Mouse (Mus musculus) urinary bladder, adult 2 months (tissue): Measurements from ENCODE around the gene Tmem236. TPM values are rescaled to one million over a fixed set of nuclear protein-coding genes. Genes with fewer than 3 reads are reported as not detected.
"Not testable (repeated sequence)": the region's sequence is repeated elsewhere in the genome, so short reads cannot be mapped to it uniquely, and the experiment has no call there.

Experiments used
- DNase-seq: peaks from one replicate; pipeline ENCODE4 v3.0.0; 2022; ENCODE audit warnings: low spot score
- polyA plus RNA-seq: library from polyadenylated mRNA; depleted of rRNA; stranded (reverse); fragments of >200 nt; gene quantifications from 2 replicates; pipeline ENCODE4 v1.2.3, GENCODE M21; 2012

Tmem236 gene
- polyA plus RNA-seq, 1 experiment: 0.11 TPM

DNA sequence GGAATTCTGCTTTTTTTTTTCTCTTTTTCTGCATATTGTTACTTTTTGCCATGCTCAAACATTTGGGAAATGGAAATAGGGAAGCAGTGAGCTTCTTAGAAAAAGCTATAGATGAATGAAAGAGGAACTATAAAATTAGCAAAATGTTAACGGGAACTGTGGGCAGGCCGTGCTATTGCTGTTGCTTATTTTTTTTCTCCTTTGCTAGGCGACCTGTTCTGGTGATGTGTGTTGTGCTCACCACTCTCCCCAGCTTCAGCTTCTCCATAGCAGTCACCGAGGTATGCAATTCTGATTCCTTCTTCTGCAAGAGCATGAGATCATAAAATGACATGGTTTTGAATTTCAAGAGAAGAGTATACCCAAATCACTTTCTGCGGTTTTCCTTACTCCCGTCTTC is 17.7 kb downstream of the Tmem236 start:
- no peak for DNase-seq

DNA sequence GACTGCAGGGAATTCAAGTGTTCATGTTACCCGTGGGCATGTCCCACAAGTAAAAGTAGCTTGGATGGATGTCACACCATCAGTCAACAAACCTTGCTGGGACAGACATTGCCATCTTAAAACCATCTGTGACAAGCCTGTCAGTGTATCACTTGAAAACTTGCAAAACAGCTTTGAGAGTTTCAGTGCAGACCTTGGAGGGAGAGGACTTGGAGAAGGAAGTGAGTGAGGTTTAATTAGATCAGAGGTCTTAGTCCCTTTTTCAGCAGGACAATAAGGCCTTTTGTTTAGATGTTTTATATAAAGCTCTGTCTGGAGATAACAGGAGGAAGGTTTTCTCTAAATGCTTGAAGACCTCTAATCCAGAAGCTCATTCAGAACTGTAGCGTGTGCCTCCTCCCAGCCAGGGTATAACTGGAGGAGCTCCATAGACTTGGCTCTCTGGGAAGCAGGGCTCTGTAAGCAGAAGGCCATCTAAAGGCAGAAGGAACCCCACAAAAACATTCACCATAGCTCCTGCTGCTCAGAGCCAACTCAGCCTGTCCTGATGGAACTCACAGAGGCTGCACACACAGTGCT is 24.1 kb downstream of the Tmem236 start:
- not testable (repeated sequence) for DNase-seq

DNA sequence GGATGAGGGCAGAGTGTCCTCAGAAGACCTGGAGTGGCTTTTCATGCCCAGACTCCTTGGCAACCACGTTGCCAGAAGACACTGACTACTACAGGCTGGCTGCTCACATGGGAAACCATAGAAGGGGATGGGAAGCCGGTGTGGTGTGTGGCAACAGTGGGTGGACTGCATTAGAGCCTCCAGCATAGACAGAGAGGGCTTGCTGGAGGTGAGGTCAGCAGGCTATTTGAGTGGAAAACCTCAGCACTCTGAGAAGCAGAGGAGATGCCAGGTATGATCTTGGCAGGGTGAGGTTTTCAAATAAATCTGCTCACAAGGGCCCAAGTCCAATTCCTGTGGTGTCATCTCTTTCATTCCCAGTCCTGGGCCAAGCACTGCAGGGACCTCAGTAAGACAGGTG is 25.3 kb downstream of the Tmem236 start:
- DNase-seq: no peak

DNA sequence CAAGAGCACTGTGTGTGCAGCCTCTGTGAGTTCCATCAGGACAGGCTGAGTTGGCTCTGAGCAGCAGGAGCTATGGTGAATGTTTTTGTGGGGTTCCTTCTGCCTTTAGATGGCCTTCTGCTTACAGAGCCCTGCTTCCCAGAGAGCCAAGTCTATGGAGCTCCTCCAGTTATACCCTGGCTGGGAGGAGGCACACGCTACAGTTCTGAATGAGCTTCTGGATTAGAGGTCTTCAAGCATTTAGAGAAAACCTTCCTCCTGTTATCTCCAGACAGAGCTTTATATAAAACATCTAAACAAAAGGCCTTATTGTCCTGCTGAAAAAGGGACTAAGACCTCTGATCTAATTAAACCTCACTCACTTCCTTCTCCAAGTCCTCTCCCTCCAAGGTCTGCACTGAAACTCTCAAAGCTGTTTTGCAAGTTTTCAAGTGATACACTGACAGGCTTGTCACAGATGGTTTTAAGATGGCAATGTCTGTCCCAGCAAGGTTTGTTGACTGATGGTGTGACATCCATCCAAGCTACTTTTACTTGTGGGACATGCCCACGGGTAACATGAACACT is 26.6 kb downstream of the Tmem236 start:
- not testable (repeated sequence) for DNase-seq

DNA sequence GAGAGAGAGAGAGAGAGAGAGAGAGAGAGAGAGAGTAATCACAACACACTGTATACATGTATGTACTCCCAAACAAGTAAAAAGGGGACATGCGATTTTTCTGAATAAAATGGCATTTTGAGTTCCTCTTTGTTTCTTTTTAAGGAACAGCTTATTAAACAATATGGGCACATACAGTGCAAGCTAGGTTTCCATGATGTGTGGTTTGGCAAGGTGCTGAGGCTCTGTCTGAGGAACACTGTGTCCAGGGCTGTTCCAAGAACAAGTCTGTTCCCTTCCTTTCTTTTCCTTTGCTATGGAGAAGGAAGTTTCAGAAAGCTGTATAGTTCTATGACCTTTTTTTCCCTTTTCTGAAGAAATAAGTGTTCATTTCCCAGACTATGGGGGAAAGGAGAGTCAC is 30.0 kb downstream of the Tmem236 start:
- DNase-seq: no peak

DNA sequence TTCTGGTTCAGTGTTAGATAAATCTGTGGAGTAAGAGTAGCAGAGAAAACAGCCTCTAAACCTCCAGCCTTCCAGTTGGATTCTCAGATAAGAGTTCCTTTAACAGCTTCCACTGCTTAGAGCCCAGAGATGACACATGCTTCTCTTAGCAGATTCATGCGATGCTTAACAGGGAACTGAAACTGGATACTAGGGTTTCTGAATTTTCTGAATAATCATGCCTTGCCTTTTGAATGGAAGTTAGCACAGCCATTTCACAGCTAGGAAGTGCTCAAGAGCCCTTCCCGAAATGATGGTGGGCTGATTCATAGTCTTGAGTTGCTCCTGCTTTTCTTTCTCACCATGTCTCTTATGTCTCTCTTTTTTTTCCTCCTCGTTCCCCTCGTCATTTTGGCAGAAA is 32.5 kb downstream of the Tmem236 start:
- no peak for DNase-seq

DNA sequence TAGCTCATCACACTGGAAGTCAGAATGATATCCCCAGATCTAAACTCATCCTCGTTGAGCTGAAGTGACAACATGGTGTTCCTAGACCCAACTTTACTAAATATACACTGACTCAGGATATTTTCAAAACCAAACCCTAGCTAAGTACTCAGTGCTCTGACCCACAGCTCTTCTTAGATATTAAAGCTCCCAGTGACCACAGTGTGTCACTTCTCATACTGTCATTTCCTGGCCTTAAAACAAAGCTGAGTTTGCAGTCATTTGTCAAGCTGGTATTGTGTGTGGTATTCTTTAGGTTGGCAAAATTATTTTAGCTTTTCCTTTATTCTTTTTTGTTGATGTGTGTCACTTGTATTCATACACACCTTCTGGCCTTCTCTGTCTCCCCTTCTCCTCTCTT is 36.4 kb downstream of the Tmem236 start:
- no peak for DNase-seq

DNA sequence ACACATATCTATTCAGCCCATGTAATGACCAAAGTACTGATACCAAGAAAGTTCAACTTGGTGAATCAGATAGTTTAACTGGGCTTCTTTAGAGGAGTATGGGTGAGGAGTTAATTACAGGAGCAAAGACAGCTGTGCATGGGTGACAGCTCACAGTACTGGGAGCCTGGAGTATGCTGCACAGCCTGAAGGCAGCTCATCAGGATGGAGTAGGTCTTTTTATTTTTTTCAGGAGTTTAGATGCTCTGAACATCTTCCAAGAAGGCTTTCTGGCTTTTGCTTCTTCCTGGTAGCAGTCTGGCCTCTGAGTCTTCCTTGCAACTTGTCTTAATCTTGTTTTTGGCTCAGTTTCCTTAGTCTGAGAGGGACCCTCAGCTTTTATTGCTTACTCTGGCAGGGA is 37.3 kb downstream of the Tmem236 start:
- no peak for DNase-seq

DNA sequence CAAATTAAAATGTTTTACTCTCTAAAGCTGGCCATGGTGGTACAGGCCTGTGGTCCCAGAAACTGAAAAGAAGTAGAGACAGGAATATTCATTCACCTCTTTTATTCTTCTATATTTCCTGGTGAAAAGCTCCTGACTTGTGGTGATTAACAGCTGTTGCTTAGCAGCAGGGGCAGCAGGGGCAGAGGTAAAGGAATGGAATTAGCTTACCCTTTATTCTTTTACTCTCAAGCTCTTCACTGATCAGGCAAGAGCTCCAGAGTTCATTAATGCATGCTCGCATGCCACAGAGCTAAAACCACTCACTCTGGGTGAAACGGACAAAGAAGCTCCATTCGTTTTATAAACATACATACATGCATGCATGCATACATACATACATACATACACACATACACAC is 40.4 kb downstream of the Tmem236 start:
- no peak for DNase-seq

DNA sequence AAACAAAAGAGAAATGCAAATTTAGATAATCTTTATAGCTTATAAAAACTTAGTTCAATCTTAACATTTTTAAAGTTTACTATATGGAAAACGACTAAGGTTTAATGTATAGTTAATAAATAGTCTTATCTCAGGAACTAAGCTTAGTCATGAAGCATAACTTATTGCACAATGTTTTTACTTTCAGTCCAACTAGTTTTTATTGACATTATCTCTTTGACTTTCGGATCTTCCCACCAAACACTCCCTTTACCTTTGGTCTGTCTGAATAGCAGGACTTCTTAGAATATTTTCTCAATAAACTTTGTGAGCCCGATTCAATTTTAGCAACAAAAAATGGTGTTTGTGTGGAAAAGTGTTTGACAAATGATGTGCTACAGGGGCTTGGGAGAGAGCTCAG is 42.3 kb downstream of the Tmem236 start:
- no peak for DNase-seq

DNA sequence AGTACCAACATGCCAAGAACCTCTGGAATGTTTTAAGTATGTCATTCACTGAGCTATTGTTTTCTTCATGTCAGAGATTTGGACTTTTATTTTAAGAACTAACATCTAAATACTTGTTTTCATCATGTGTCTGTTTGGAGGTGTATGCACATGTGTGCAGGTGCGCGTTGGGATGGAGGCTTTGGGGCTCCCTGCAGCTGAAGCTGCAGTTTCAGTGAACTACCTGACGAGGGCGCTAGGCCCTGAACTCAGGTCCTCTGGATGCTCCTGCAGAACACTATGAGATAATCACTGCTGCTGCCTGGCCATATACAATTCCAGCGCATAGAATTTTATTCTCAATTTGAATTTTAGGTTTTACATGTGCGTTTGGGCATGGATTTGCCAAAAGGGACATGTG is 43.8 kb downstream of the Tmem236 start:
- no peak for DNase-seq

DNA sequence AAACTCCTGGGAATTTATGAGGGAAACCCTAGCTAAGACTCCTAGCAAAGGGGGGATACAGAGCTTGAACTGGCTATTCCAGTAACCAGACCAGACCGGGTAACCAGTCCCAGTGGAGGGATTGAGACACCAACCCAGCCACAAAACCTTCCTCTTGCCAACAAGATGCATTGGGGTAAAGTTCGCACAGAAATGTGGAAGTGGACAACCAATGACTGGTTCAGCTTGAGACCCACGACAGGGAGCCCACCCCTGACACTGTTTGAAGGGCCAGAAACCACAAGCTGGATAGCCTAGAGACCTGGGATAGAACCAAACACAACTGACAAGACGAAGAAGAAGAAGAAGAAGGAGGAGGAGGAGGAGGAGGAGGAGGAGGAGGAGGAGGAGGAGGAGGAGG is 50.1 kb downstream of the Tmem236 start:
- no peak for DNase-seq

DNA sequence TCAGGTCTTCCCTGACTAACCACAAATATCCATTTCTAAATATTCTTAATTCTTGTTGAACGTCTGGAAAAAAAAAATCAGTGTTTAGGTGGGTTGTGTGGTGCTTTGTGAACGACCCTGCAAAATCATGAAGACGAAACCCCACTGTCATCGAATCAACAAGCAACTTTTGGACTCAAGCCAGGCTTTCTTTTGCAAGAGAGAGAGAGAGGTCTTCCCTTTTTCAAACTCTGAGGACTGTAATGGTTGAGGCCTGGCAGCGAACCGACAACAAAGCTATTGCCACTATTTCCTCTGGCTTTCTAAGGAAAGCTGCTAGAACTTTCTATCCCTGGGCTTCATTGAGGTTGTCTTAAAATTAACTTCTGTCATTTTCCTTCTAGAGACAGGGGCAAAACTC is 54.2 kb downstream of the Tmem236 start:
- DNase-seq: no peak

DNA sequence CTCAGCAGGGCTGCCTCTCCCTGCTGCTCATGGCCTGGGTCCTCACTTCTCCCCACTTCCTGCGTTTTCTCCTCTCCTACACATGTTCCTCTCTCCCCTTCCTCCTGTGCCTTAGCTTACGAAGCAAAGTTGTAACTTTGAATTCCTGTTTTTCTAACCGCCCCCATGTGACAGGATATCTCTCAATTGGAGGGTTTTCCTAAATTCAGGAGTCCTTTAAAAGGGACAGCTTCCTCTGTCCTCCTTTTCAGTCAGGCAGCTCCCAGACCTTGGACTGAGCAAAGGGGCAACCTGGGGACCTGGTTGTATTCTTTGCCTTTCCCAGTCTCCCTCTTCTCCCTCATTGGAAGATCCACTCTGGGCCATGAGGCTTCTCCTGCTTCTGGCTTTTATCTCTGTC is 54.8 kb downstream of the Tmem236 start, which contains the start of gene Mrc1:
TSS of gene Mrc1 (plus strand) at position 244 of the 400 bp plus-strand sequence.
- DNase-seq: no peak

DNA sequence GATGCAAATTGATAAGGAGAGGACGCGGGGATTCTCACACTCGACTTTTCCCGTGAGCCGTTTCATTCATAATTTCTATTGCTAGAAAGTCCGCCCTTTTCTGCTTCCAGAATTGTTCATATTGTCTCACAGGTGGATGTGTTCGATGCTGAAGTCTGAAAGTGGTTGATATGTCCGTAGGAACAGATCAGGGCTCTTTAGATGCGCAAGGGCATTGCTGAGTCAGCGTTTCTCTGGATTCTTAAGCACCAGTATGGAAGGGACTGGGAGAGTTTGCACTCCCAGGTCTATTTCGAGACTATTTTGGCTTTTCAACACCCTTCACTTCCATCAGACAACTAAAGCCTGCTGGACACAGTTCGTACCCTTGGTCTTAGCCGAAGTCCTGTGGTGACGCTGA is 55.7 kb downstream of the Tmem236 start:
- no peak for DNase-seq

DNA sequence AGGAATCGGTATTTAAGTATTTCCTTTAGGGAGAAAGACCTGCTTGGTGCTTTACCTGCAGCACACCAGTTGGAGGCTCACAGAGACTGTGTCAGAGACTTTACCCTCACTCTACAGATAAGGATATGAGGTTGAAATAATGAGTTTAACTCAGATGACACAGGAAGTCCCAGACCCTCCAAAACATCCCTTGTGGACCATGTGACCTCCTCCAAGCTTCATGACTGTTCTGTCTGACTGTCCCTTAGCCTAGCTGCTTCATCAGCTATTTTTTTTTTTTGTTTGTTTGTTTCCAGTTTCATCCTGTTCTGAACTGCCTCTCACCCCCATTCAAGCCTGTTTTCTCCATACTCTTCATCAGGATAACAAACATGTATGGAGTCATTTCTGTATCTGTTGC is 58.6 kb downstream of the Tmem236 start:
- DNase-seq: no peak

DNA sequence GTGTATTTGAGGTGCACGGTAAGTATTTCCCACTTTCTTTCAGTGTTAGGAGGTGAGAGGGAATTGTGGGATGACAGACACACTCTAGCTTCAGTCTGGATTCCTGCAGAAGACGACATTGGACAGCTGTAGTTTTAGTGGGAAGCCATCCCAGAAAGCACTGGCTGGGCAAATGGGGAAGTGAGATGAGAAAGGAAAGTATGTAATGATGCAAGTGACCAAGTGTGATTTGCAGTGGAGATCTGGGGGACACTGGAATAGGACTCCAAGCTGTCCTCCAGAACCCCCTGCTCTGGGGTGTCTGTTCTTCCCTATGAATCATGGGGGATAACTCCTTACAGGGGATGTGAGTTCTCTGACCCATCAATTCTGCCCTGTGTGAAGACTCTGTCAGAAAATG is 59.7 kb downstream of the Tmem236 start:
- no peak for DNase-seq

DNA sequence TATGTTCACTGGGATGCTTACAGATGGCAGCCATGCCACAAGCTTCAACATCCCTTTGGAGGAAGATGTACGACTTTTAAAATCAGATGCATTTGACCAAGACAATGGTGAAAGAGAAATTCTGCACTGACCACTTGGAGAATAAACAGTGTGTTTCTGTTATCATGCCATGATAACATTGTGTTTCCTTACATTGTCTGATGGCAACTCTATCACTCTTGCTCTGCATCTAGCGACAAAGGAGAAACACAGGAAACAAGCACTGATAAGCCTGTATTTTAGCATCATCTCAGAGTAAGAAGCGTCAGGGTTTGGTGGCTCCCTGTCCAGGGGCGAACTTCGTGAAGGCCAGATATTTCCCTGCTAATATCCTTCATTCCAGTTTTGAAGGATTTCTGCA is 61.0 kb downstream of the Tmem236 start:
- DNase-seq: no peak

DNA sequence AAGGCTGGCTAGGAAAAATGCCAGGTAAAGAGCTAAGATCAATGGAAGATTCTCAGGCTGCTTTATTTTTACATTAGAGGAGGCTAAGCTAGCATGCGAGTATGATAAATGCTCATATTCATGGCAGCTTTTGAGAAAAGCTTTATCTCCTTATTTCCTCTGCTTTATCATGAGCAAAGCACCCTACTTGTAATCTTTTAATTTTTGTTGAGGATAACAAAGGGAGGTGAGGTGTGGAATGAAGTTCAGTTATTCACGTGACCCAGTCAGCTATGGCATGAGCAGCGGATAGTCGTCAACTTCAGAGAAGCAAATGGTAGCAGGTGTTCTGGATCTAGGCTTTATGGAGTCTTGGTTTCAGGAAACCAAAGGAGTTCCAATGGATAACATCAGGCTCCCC is 62.6 kb downstream of the Tmem236 start:
- no peak for DNase-seq

DNA sequence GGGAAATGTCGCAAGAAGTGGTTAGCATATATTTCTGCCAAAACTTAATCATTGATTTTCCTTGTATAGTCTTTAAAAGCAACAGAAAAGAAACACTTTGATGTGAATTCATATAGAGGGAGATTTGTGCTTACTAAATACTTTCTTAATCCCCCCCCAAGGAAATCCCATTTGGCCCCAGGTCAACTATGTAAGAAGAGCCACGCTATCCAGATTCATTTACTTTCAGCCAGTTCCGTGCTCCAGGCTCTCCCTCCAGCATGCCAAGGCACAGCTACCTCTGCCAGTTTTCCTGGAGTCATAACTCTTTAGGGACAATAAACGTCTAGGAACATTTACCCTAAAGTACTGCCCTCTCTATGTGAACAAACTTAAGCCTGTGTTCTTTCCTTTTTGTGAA is 63.4 kb downstream of the Tmem236 start:
- no peak for DNase-seq

DNA sequence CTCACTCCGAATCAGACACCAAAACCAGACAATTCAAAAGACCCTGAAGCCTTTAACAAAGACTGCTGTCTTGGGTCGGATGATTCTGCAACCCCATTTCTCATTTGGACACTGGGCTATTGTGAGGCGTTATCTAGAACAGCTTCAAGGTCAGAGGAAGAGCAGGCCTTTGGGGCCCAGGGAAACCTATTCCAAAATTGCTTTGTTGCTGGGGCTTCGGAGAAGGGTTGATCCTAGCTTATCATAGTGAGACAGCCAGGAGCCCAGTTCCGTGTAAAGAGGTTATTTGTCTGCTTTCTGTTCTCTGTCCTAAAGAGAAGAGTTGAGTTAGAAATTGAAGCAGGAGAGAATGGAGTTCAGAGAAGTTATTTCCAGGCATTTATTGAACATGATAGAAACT is 64.8 kb downstream of the Tmem236 start:
- no peak for DNase-seq

DNA sequence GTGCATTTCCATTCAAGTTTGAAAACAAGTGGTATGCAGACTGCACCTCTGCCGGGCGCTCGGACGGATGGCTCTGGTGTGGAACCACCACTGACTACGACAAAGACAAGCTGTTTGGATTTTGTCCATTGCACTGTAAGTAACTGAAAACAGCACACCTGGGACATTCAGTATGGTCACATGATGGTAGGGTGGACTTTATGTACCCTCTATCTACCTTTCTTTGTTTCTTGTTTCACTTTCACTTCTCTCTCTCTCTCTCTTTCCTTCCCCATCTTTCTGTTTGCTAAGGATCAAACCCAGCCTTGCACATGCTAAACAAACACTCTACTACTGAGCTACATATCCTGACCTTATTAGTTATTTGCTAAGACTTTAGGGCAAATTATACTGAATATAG is 69.8 kb downstream of the Tmem236 start:
- no peak for DNase-seq

DNA sequence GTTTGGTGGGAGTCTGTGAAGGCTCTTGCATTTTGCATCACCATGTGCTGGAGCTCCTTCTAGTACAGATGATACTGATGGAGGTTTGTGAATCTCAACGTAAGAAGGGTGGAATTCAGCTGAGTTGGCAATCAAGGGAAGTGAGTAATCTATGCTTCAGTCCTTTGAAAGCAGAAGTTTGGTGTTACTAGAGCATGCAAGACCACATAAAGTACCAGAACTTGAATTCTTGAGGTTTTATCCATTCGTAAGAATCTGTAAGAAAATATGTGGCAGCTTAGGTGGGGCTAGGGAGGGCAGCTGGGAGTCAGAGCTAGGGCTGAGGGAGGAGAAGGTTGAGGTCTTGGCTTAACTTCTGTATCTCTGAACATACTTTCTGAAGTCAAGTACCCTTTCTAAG is 70.3 kb downstream of the Tmem236 start:
- DNase-seq: no peak

DNA sequence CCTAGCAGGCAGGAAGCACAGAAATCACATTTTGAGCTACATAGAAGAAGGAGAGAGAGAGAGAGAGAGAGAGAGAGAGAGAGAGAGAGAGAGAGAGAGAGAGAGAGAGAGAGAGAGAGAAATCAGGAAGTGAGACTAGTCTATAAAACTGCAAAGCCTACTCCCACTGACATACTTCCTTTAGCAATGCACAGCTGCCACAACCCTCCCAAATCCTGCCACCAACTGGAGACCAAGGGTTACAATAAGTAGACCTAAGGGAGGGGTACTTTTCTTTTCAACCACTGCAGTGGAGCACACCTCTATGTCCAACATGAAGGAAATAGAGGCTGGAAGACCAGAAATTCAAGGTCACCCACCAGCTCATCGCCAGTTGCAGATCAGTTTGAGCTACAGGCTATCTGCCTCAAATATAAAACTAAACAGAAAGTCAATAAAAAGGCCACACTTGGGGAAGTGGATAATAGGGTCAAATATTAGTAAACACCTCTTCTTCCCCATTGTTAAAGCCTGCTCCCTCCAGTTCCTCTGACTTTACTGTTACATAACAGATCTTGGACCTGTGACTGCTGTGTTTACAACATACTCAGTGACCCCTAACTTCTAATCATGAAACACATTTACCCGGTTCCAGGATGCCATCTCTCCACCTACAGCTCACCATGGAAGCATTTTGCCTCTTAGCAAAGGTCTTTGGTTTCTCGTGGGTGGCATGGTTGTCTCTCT is 75.7 kb downstream of the Tmem236 start:
- no peak for DNase-seq
